Mouse (Mus musculus): Measurements from ENCODE around the gene Slc26a1. TPM values are rescaled to one million over a fixed set of nuclear protein-coding genes. Genes with fewer than 3 reads are reported as not detected.

Gene Slc26a1
- polyA plus RNA-seq, 1 experiment from 2014 or later = 0.53 TPM

Other genes starting within 250 kb of the Slc26a1 start
- gene Atp5k, start 241.1 kb downstream of the Slc26a1 start, polyA plus RNA-seq (2014; fragmentation: Nextera tagmentation; extraction: Ambion mirVana) = 971 and 1,026 TPM in 2 replicates
- 0.08 and 0.15 TPM in 2 replicates for gene Mfsd7a, start 226.7 kb downstream of the Slc26a1 start, polyA plus RNA-seq (2014; fragmentation: Nextera tagmentation; extraction: Ambion mirVana)
- gene Pcgf3, start 214.3 kb downstream of the Slc26a1 start, polyA plus RNA-seq (2014; fragmentation: Nextera tagmentation; extraction: Ambion mirVana) = 24.3 and 26.8 TPM in 2 replicates
- gene Cplx1, start 125.5 kb downstream of the Slc26a1 start, polyA plus RNA-seq (2014; fragmentation: Nextera tagmentation; extraction: Ambion mirVana) = 0.44 and 1.1 TPM in 2 replicates
- gene Gak, start 45.8 kb downstream of the Slc26a1 start, polyA plus RNA-seq (2014; fragmentation: Nextera tagmentation; extraction: Ambion mirVana) = 25.9 and 26.8 TPM in 2 replicates
- gene Tmem175, start 45.8 kb downstream of the Slc26a1 start, polyA plus RNA-seq (2014; fragmentation: Nextera tagmentation; extraction: Ambion mirVana) = 22.1 and 22.2 TPM in 2 replicates
- 14.5 and 14.9 TPM in 2 replicates for gene Idua, start 15.2 kb downstream of the Slc26a1 start, polyA plus RNA-seq (2014; fragmentation: Nextera tagmentation; extraction: Ambion mirVana)
- gene Dgkq, start 5.9 kb downstream of the Slc26a1 start, polyA plus RNA-seq (2014; fragmentation: Nextera tagmentation; extraction: Ambion mirVana) = 5.6 and 6.6 TPM in 2 replicates
- 23.9 and 25.2 TPM in 2 replicates for gene Fgfrl1, start 16.8 kb upstream of the Slc26a1 start, polyA plus RNA-seq (2014; fragmentation: Nextera tagmentation; extraction: Ambion mirVana)
- not detected in 2 replicates for gene Rnf212, start 99.4 kb upstream of the Slc26a1 start, polyA plus RNA-seq (2014; fragmentation: Nextera tagmentation; extraction: Ambion mirVana)
- gene Tmed11, start 119.8 kb upstream of the Slc26a1 start, polyA plus RNA-seq (2014; fragmentation: Nextera tagmentation; extraction: Ambion mirVana) = not detected in 2 replicates
- gene Vmn2r8, start 133.3 kb upstream of the Slc26a1 start, polyA plus RNA-seq (2014; fragmentation: Nextera tagmentation; extraction: Ambion mirVana) = not detected in 2 replicates
- gene Vmn2r9, start 177.0 kb upstream of the Slc26a1 start, polyA plus RNA-seq (2014; fragmentation: Nextera tagmentation; extraction: Ambion mirVana) = not detected in 2 replicates

All from heart, embryonic 14.5 days (tissue).